Mouse (Mus musculus): ENCODE results near the gene Foxc2.

GRCm38 (mm10) chr8:121086004-121086900 lies 29.7 kb upstream of the Foxc2 start:
- TF ChIP-seq CTCF (IDR thresholded peaks at IDR 0.05): peak; percentile 8; the same call in 1 of the 2 replicates
- TF ChIP-seq EP300 (IDR thresholded peaks at IDR 0.05): no peak

Measured in lung, postnatal 0 days (tissue).